Mouse (Mus musculus): ENCODE data around the gene Sgk1. TPM values are rescaled to one million over a fixed set of nuclear protein-coding genes. Genes with fewer than 3 reads are reported as not detected.

The Sgk1 gene
- polyA plus RNA-seq, 1 experiment from 2014 or later = 32.6 TPM

- no peaks in the 10 kb centered on the region for H3K27me3 ChIP-seq (ENCODE audit: control insufficient read depth, insufficient read depth, low read length)
- H3K4me2 ChIP-seq (ENCODE audit: low read depth, low read length) = no peak overlapping the region
- no peaks in the 10 kb centered on the region for H3K9me3 ChIP-seq (ENCODE audit: control insufficient read depth, low read length)
- H3K4me3 ChIP-seq (ENCODE audit: low read depth, low read length) = no peak overlapping the region
- ATAC-seq (ENCODE audit: low read depth) = no peak
- no peaks in the 10 kb centered on the region for H3K4me1 ChIP-seq (ENCODE audit: control insufficient read depth, insufficient read depth, low read length)
- H3K27ac ChIP-seq (ENCODE audit: low read depth, low read length) = no peak overlapping the region
- H3K9ac ChIP-seq (replicated peaks; ENCODE audit: low read depth, low read length) = no peak overlapping the region
- no peaks in the 10 kb centered on the region for H3K36me3 ChIP-seq (ENCODE audit: control insufficient read depth, insufficient read depth, low read length)
- 93% methylated on average over 1 of the region's 1 CpGs for WGBS
Observed at GRCm38 (mm10) chr10:21905616-21906015, 23.6 kb downstream of the Sgk1 start.

- no peak for ATAC-seq (ENCODE audit: low read depth)
Observed at GRCm38 (mm10) chr10:21906894-21907446, 25.0 kb downstream of the Sgk1 start.

GRCm38 (mm10) chr10:21907784-21908183 lies 25.8 kb downstream of the Sgk1 start:
- 73% methylated on average over 3 of the region's 3 CpGs for WGBS
- no peak overlapping the region for H3K4me2 ChIP-seq (ENCODE audit: low read depth, low read length)
- no peak for ATAC-seq (ENCODE audit: low read depth)

More at GRCm38 (mm10) chr10:21906894-21907446, 25.0 kb downstream of the Sgk1 start:
- Histone ChIP-seq H3K27ac (ENCODE audit: low read depth, low read length) (no peak overlapping the region), H3K4me3 (ENCODE audit: low read depth, low read length) (no peak overlapping the region), H3K9ac (replicated peaks; ENCODE audit: low read depth, low read length) (no peak overlapping the region), H3K27me3 (ENCODE audit: control insufficient read depth, insufficient read depth, low read length) (no peaks in the 10 kb centered on the region), H3K9me3 (ENCODE audit: control insufficient read depth, low read length) (no peaks in the 10 kb centered on the region), H3K4me1 (ENCODE audit: control insufficient read depth, insufficient read depth, low read length) (no peaks in the 10 kb centered on the region), H3K36me3 (ENCODE audit: control insufficient read depth, insufficient read depth, low read length) (no peaks in the 10 kb centered on the region), H3K4me2 (ENCODE audit: low read depth, low read length) (no peak overlapping the region)
- 29% methylated on average over 5 of the region's 5 CpGs for WGBS

GRCm38 (mm10) chr10:21908686-21909085 lies 26.7 kb downstream of the Sgk1 start:
- H3K4me1 ChIP-seq (ENCODE audit: control insufficient read depth, insufficient read depth, low read length) = no peaks in the 10 kb centered on the region
- H3K4me3 ChIP-seq (ENCODE audit: low read depth, low read length) = no peak overlapping the region
- H3K9ac ChIP-seq (replicated peaks; ENCODE audit: low read depth, low read length) = no peak overlapping the region
- H3K27ac ChIP-seq (ENCODE audit: low read depth, low read length) = no peak overlapping the region
- WGBS = 100% methylated on average over 1 of the region's 1 CpGs
- H3K27me3 ChIP-seq (ENCODE audit: control insufficient read depth, insufficient read depth, low read length) = no peaks in the 10 kb centered on the region
- no peaks in the 10 kb centered on the region for H3K36me3 ChIP-seq (ENCODE audit: control insufficient read depth, insufficient read depth, low read length)
- no peak for ATAC-seq (ENCODE audit: low read depth)
- no peaks in the 10 kb centered on the region for H3K9me3 ChIP-seq (ENCODE audit: control insufficient read depth, low read length)
- no peak overlapping the region for H3K4me2 ChIP-seq (ENCODE audit: low read depth, low read length)

More at GRCm38 (mm10) chr10:21907784-21908183, 25.8 kb downstream of the Sgk1 start:
- Histone ChIP-seq H3K27me3 (ENCODE audit: control insufficient read depth, insufficient read depth, low read length) (no peaks in the 10 kb centered on the region), H3K4me3 (ENCODE audit: low read depth, low read length) (no peak overlapping the region), H3K9me3 (ENCODE audit: control insufficient read depth, low read length) (no peaks in the 10 kb centered on the region), H3K4me1 (ENCODE audit: control insufficient read depth, insufficient read depth, low read length) (no peaks in the 10 kb centered on the region), H3K36me3 (ENCODE audit: control insufficient read depth, insufficient read depth, low read length) (no peaks in the 10 kb centered on the region), H3K27ac (ENCODE audit: low read depth, low read length) (no peak overlapping the region), H3K9ac (replicated peaks; ENCODE audit: low read depth, low read length) (no peak overlapping the region)

GRCm38 (mm10) chr10:21910334-21910733 lies 28.4 kb downstream of the Sgk1 start:
- 94% methylated on average over 9 of the region's 9 CpGs for WGBS
- H3K36me3 ChIP-seq (ENCODE audit: control insufficient read depth, insufficient read depth, low read length) = no peaks in the 10 kb centered on the region
- H3K9ac ChIP-seq (replicated peaks; ENCODE audit: low read depth, low read length) = no peak overlapping the region
- H3K4me2 ChIP-seq (ENCODE audit: low read depth, low read length) = no peak overlapping the region
- no peaks in the 10 kb centered on the region for H3K9me3 ChIP-seq (ENCODE audit: control insufficient read depth, low read length)
- no peak overlapping the region for H3K27ac ChIP-seq (ENCODE audit: low read depth, low read length)
- no peak for ATAC-seq (ENCODE audit: low read depth)
- no peak overlapping the region for H3K4me3 ChIP-seq (ENCODE audit: low read depth, low read length)
- no peaks in the 10 kb centered on the region for H3K4me1 ChIP-seq (ENCODE audit: control insufficient read depth, insufficient read depth, low read length)
- no peaks in the 10 kb centered on the region for H3K27me3 ChIP-seq (ENCODE audit: control insufficient read depth, insufficient read depth, low read length)

GRCm38 (mm10) chr10:21911303-21911947 lies 29.4 kb downstream of the Sgk1 start:
- H3K4me3 ChIP-seq (ENCODE audit: low read depth, low read length) = no peak overlapping the region
- H3K36me3 ChIP-seq (ENCODE audit: control insufficient read depth, insufficient read depth, low read length) = no peaks in the 10 kb centered on the region
- no peak overlapping the region for H3K27ac ChIP-seq (ENCODE audit: low read depth, low read length)
- ATAC-seq (ENCODE audit: low read depth) = no peak
- H3K4me2 ChIP-seq (ENCODE audit: low read depth, low read length) = no peak overlapping the region
- no peaks in the 10 kb centered on the region for H3K9me3 ChIP-seq (ENCODE audit: control insufficient read depth, low read length)
- no peak overlapping the region for H3K9ac ChIP-seq (replicated peaks; ENCODE audit: low read depth, low read length)
- 80% methylated on average over 10 of the region's 10 CpGs for WGBS
- no peaks in the 10 kb centered on the region for H3K27me3 ChIP-seq (ENCODE audit: control insufficient read depth, insufficient read depth, low read length)
- no peaks in the 10 kb centered on the region for H3K4me1 ChIP-seq (ENCODE audit: control insufficient read depth, insufficient read depth, low read length)

- no peak overlapping the region for H3K4me2 ChIP-seq (ENCODE audit: low read depth, low read length)
- H3K9me3 ChIP-seq (ENCODE audit: control insufficient read depth, low read length) = no peaks in the 10 kb centered on the region
- no peaks in the 10 kb centered on the region for H3K27me3 ChIP-seq (ENCODE audit: control insufficient read depth, insufficient read depth, low read length)
- H3K9ac ChIP-seq (replicated peaks; ENCODE audit: low read depth, low read length) = no peak overlapping the region
- no peak for ATAC-seq (ENCODE audit: low read depth)
- H3K4me1 ChIP-seq (ENCODE audit: control insufficient read depth, insufficient read depth, low read length) = no peaks in the 10 kb centered on the region
- WGBS = 9% methylated on average over 1 of the region's 1 CpGs
- H3K4me3 ChIP-seq (ENCODE audit: low read depth, low read length) = no peak overlapping the region
- H3K27ac ChIP-seq (ENCODE audit: low read depth, low read length) = no peak overlapping the region
- no peaks in the 10 kb centered on the region for H3K36me3 ChIP-seq (ENCODE audit: control insufficient read depth, insufficient read depth, low read length)
Observed at GRCm38 (mm10) chr10:21914751-21915150, 32.8 kb downstream of the Sgk1 start.

GRCm38 (mm10) chr10:21916301-21917071 lies 34.5 kb downstream of the Sgk1 start:
- Histone ChIP-seq H3K4me1 (ENCODE audit: control insufficient read depth, insufficient read depth, low read length) (no peaks in the 10 kb centered on the region), H3K27me3 (ENCODE audit: control insufficient read depth, insufficient read depth, low read length) (no peaks in the 10 kb centered on the region), H3K36me3 (ENCODE audit: control insufficient read depth, insufficient read depth, low read length) (no peaks in the 10 kb centered on the region), H3K27ac (ENCODE audit: low read depth, low read length) (no peak overlapping the region), H3K4me2 (ENCODE audit: low read depth, low read length) (no peak overlapping the region), H3K4me3 (ENCODE audit: low read depth, low read length) (no peak overlapping the region), H3K9ac (replicated peaks; ENCODE audit: low read depth, low read length) (no peak overlapping the region), H3K9me3 (ENCODE audit: control insufficient read depth, low read length) (no peaks in the 10 kb centered on the region)
- WGBS = 88% methylated on average over 11 of the region's 11 CpGs
- no peak for ATAC-seq (ENCODE audit: low read depth)
